Comparison of ENCODE assay signal across 9 mouse cellular contexts in genomic region chr4:98563506-98564195, GRCm38 (mm10).
DNase-seq lines count a peak whose midpoint lies in the region; ATAC-seq lines count a peak whose summit lies in the region.
"Had no signal": no experiment of that assay in that cellular context is flagged by ENCODE, and none has a peak within 500 bp of the region (broad histone marks: within the 10 kb centered on the region; RNA-seq: fewer than 3 reads in every experiment).

No protein-coding gene starts in this region.

- 0 out of 2 replicates have a peak, but pooled peaks cover 3% of the 10 kb centered on the region for H3K4me1 ChIP-seq in kidney, embryonic 14.5 days (ENCODE audit: control insufficient read depth, insufficient read depth, low read length)
- peaks cover 21% of the 10 kb centered on the region for H3K4me1 ChIP-seq in forebrain, embryonic 16.5 days (replicated peaks; ENCODE audit: control insufficient read depth, insufficient read depth, low read length)
- peaks cover 11% of the 10 kb centered on the region; the same call in 1 of the 2 replicates for H3K4me1 ChIP-seq in intestine, embryonic 16.5 days (ENCODE audit: control insufficient read depth, insufficient read depth, low read length)
- peaks cover 14% of the 10 kb centered on the region for H3K4me1 ChIP-seq in midbrain, embryonic 15.5 days

- no peak overlapping the region for H3K9ac ChIP-seq in kidney, embryonic 14.5 days (ENCODE audit: low read depth, low read length)
- H3K9ac ChIP-seq in forebrain, embryonic 16.5 days (replicated peaks; ENCODE audit: low read depth, low read length) = no peak overlapping the region
- H3K9ac ChIP-seq in intestine, embryonic 16.5 days (ENCODE audit: low read depth, low read length) = no peak overlapping the region
- H3K9ac ChIP-seq in midbrain, embryonic 15.5 days = no peak overlapping the region
- H3K9ac ChIP-seq: neural tube, embryonic 13.5 days had no signal

- no peak overlapping the region for H3K4me2 ChIP-seq in kidney, embryonic 14.5 days (replicated peaks; ENCODE audit: low read depth, low read length)
- no peak overlapping the region for H3K4me2 ChIP-seq in forebrain, embryonic 16.5 days (ENCODE audit: low read length)
- no peak overlapping the region for H3K4me2 ChIP-seq in intestine, embryonic 16.5 days (ENCODE audit: low read depth, low read length)
- no peak overlapping the region for H3K4me2 ChIP-seq in midbrain, embryonic 15.5 days
- H3K4me2 ChIP-seq: neural tube, embryonic 13.5 days had no signal

- 77% methylated on average over 10 of the region's 10 CpGs for WGBS in kidney, embryonic 14.5 days
- WGBS in forebrain, embryonic 16.5 days = 27% methylated on average over 10 of the region's 10 CpGs
- 62% methylated on average over 10 of the region's 10 CpGs for WGBS in intestine, embryonic 16.5 days
- WGBS in midbrain, embryonic 15.5 days = 56% methylated on average over 10 of the region's 10 CpGs

- H3K4me3 ChIP-seq in kidney, embryonic 14.5 days (ENCODE audit: low read length) = no peak overlapping the region
- H3K4me3 ChIP-seq in forebrain, embryonic 16.5 days (replicated peaks; ENCODE audit: low read length) = no peak overlapping the region
- no peak overlapping the region for H3K4me3 ChIP-seq in intestine, embryonic 16.5 days (ENCODE audit: low read length)
- H3K4me3 ChIP-seq in midbrain, embryonic 15.5 days = no peak overlapping the region
- H3K4me3 ChIP-seq: neural tube, embryonic 13.5 days had no signal

- H3K27me3 ChIP-seq in kidney, embryonic 14.5 days (ENCODE audit: control insufficient read depth, insufficient read depth, low read length) = no peaks in the 10 kb centered on the region
- H3K27me3 ChIP-seq in forebrain, embryonic 16.5 days (replicated peaks; ENCODE audit: control insufficient read depth, insufficient read depth, low read length) = no peaks in the 10 kb centered on the region
- no peaks in the 10 kb centered on the region for H3K27me3 ChIP-seq in intestine, embryonic 16.5 days (replicated peaks; ENCODE audit: control insufficient read depth, insufficient read depth, low read length)
- H3K27me3 ChIP-seq in midbrain, embryonic 15.5 days (replicated peaks) = no peaks in the 10 kb centered on the region
- H3K27me3 ChIP-seq: neural tube, embryonic 13.5 days had no signal

- H3K36me3 ChIP-seq in kidney, embryonic 14.5 days (ENCODE audit: control insufficient read depth, insufficient read depth, low read length) = no peaks in the 10 kb centered on the region
- H3K36me3 ChIP-seq in forebrain, embryonic 16.5 days (ENCODE audit: control insufficient read depth, insufficient read depth) = no peaks in the 10 kb centered on the region
- H3K36me3 ChIP-seq in intestine, embryonic 16.5 days (ENCODE audit: control insufficient read depth, insufficient read depth, low read length) = no peaks in the 10 kb centered on the region
- H3K36me3 ChIP-seq in midbrain, embryonic 15.5 days (replicated peaks) = no peaks in the 10 kb centered on the region
- H3K36me3 ChIP-seq: neural tube, embryonic 13.5 days had no signal

- no peak for ATAC-seq in kidney, embryonic 14.5 days (ENCODE audit: low FRiP score, low TSS enrichment)
- ATAC-seq in forebrain, embryonic 16.5 days = peak; percentile 60
- ATAC-seq in intestine, embryonic 16.5 days = no peak; the same call in 1 of the 2 replicates
- ATAC-seq in midbrain, embryonic 15.5 days (replicated peaks) = no peak; the same call in 1 of the 2 replicates

- no peak overlapping the region for H3K27ac ChIP-seq in kidney, embryonic 14.5 days (ENCODE audit: low read depth, low read length)
- no peak overlapping the region for H3K27ac ChIP-seq in forebrain, embryonic 16.5 days (ENCODE audit: low read length)
- peak overlapping the region; percentile 43; the same call in 1 of the 2 replicates for H3K27ac ChIP-seq in intestine, embryonic 16.5 days (ENCODE audit: low read length)
- 0 out of 2 replicates have a peak overlapping the region, but pooled peaks have one; percentile 6 for H3K27ac ChIP-seq in midbrain, embryonic 15.5 days
- H3K27ac ChIP-seq: neural tube, embryonic 13.5 days had no signal

- no peaks in the 10 kb centered on the region for H3K9me3 ChIP-seq in kidney, embryonic 14.5 days (ENCODE audit: control insufficient read depth, low read length)
- no peaks in the 10 kb centered on the region for H3K9me3 ChIP-seq in forebrain, embryonic 16.5 days (ENCODE audit: control insufficient read depth, low read length)
- no peaks in the 10 kb centered on the region for H3K9me3 ChIP-seq in intestine, embryonic 16.5 days (ENCODE audit: control insufficient read depth, low read length)
- H3K9me3 ChIP-seq in midbrain, embryonic 15.5 days = no peaks in the 10 kb centered on the region
- H3K9me3 ChIP-seq: neural tube, embryonic 13.5 days had no signal

- DNase-seq in kidney, adult 11 months = peak; percentile 19
- no peak for DNase-seq in right cerebral cortex, postnatal 36 days (ENCODE audit: low spot score in 2 of 2)
- no peak for DNase-seq in right cerebral cortex, postnatal 4 days
- DNase-seq in layer of hippocampus, postnatal 25 days (ENCODE audit: extremely low spot score in 1 of 2, low spot score in 1 of 2) = no peak

Comparison
In these comparisons a context has a peak if more than half of its experiments do, and no peak if none do; other contexts are left out.
1. H3K27ac ChIP-seq: peak in intestine, embryonic 16.5 days (single experiment) and midbrain, embryonic 15.5 days (single experiment); none in kidney, embryonic 14.5 days (single experiment) and forebrain, embryonic 16.5 days (single experiment).